Mouse (Mus musculus) heart, adult 2 months (tissue): Measurements from ENCODE around the gene Tex45.

Experiments used
- CTCF ChIP-seq: fragments of 200-600 bp; IDR thresholded peaks from 2 replicates; pipeline ENCODE4 v1.8.1; 2022; ENCODE audit warnings: antibody characterized with exemption, mild to moderate bottlenecking, moderate library complexity
- POLR2A ChIP-seq: fragments of 200-500 bp; IDR thresholded peaks from 2 replicates; pipeline ENCODE4 v1.6.1; 2011; ENCODE audit warnings: mild to moderate bottlenecking, low read depth, low read length, control low read depth; ENCODE audit not compliant: insufficient read depth

- TF ChIP-seq CTCF (no peak), POLR2A (no peak)
These were observed 12.9 kb downstream of the Tex45 start for GRCm38 (mm10) chr8:3483546-3483945.
